Mouse (Mus musculus) heart, embryonic 16.5 days (tissue): ENCODE measurements at regions not wholly inside any gene's neighbourhood (a gene's known extent, or its start where the extent isn't known, plus 50 kb on each side); places are given as distances from the start of the nearest gene placed in this dataset.
A peak's percentile ranks its signal among the peaks of the same experiment; 100 is the strongest.
"Not testable (repeated sequence)": the region's sequence is repeated elsewhere in the genome, so short reads cannot be mapped to it uniquely, and the experiment has no call there.

Experiments used
- ATAC-seq: fragments of 200-750 bp; cut with Nextera tagmentation; replicated peaks from 2 replicates; pipeline ENCODE4 v1.8.0; 2017; ENCODE audit warnings: moderate number of reproducible peaks; ENCODE audit not compliant: insufficient read depth, low FRiP score; ENCODE audit errors: extremely low read depth
- H3K27ac ChIP-seq: fragments of 300-500 bp; sonication (generic); 2 replicates; pipeline ENCODE4 v1.5.1; 2014; ENCODE audit warnings: mild to moderate bottlenecking, low read length, control low read depth, moderate library complexity
- H3K27me3 ChIP-seq: fragments of 300-500 bp; sonication (generic); 2 replicates; pipeline ENCODE4 v1.6.1; 2014; ENCODE audit warnings: low read length, mixed read lengths; ENCODE audit not compliant: control insufficient read depth, insufficient read depth
- H3K36me3 ChIP-seq: fragments of 300-500 bp; sonication (generic); 2 replicates; pipeline ENCODE4 v1.6.1; 2014; ENCODE audit not compliant: control insufficient read depth, insufficient read depth
- H3K4me1 ChIP-seq: fragments of 300-500 bp; sonication (generic); 2 replicates; pipeline ENCODE4 v1.6.1; 2014; ENCODE audit warnings: low read length, mixed read lengths; ENCODE audit not compliant: control insufficient read depth, insufficient read depth
- H3K4me2 ChIP-seq: fragments of 300-500 bp; sonication (generic); 2 replicates; pipeline ENCODE4 v1.6.1; 2014; ENCODE audit warnings: low read depth, mild to moderate bottlenecking, control low read depth, low read length
- H3K4me3 ChIP-seq: fragments of 300-500 bp; sonication (generic); 2 replicates; pipeline ENCODE4 v1.5.1; 2014; ENCODE audit warnings: mild to moderate bottlenecking, control low read depth, low read length
- H3K9ac ChIP-seq: fragments of 300-500 bp; sonication (generic); 2 replicates; pipeline ENCODE4 v1.6.1; 2014; ENCODE audit warnings: low read length, control low read depth
- H3K9me3 ChIP-seq: fragments of 300-500 bp; sonication (generic); replicated peaks from 2 replicates; pipeline ENCODE4 v1.6.1; 2016; ENCODE audit warnings: low read length; ENCODE audit not compliant: control insufficient read depth
- WGBS: fragments of 180-500 bp; shearing (Covaris S2); extraction: QIAGEN DNeasy Blood & Tissue Kit; methylation state at CpG from one replicate; pipeline ENCODE4 v1.1.7; 2014; 5-methylcytosine and 5-hydroxymethylcytosine counted together

- no peaks in the 10 kb centered on the region for H3K36me3 ChIP-seq
- 84% methylated on average over 2 of the region's 2 CpGs for WGBS
- no peaks in the 10 kb centered on the region for H3K4me1 ChIP-seq
- no peak overlapping the region for H3K4me2 ChIP-seq
- H3K4me3 ChIP-seq = no peak overlapping the region
- H3K27me3 ChIP-seq = no peaks in the 10 kb centered on the region
- no peak overlapping the region for H3K27ac ChIP-seq
- no peaks in the 10 kb centered on the region for H3K9me3 ChIP-seq
- H3K9ac ChIP-seq = no peak overlapping the region
- no peak for ATAC-seq
Observed at GRCm38 (mm10) chr13:10938233-10938632, 577.6 kb upstream of the Chrm3 start.

DNA sequence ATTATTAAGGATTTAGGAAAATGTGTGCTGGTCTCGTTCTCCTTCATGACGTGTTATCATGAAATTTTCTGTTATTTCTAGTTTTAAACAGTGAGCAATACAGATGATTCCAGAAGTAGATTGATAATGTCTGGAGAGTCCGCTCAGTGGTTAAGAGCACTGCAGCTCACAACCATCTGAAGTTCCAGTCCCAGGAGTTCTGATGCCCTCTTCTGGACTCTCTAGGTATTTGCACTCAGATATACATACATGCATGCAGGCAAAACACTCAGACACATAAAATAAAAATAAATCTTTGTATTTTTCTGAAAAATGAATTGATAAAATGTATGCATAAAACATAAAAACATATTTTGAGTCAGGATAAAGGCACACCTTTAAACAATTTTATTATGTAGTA is 570.1 kb upstream of the Chrm3 start:
- 89% methylated on average over 3 of the region's 3 CpGs for WGBS
- H3K9me3 ChIP-seq = no peaks in the 10 kb centered on the region
- no peak overlapping the region for H3K4me2 ChIP-seq
- no peaks in the 10 kb centered on the region for H3K4me1 ChIP-seq
- ATAC-seq = no peak
- no peak overlapping the region for H3K9ac ChIP-seq
- no peaks in the 10 kb centered on the region for H3K27me3 ChIP-seq
- no peaks in the 10 kb centered on the region for H3K36me3 ChIP-seq
- no peak overlapping the region for H3K27ac ChIP-seq
- H3K4me3 ChIP-seq = no peak overlapping the region

DNA sequence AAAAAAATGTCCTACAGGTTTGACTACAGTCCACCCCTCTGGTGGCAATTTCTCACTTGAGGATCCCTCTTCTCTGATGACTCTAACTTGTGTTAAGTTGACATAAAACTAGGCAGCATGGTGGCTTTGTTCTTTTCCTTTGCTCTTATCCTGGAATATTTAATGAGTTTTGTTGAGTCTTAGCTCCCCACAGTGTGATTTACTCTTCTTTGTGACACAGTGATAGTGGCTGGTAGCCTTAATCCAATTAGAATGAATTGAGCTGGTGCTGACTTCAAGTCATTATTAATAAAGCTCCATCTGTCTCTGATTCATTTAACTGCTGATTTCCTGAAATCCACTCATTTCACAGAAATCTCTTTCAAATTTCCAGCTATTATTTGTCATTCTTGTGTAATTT is 553.7 kb upstream of the Chrm3 start:
- Histone ChIP-seq H3K4me1 (0 out of 2 replicates have a peak, but pooled peaks cover 2% of the 10 kb centered on the region), H3K9me3 (no peaks in the 10 kb centered on the region), H3K27me3 (no peaks in the 10 kb centered on the region), H3K9ac (no peak overlapping the region), H3K36me3 (no peaks in the 10 kb centered on the region), H3K4me2 (no peak overlapping the region), H3K27ac (no peak overlapping the region), H3K4me3 (no peak overlapping the region)
- ATAC-seq = no peak

GRCm38 (mm10) chr13:10909122-10909751 is 548.6 kb upstream of the Chrm3 start:
- WGBS = 19% methylated on average over 2 of the region's 2 CpGs
- no peaks in the 10 kb centered on the region for H3K36me3 ChIP-seq
- no peak overlapping the region for H3K4me2 ChIP-seq
- no peaks in the 10 kb centered on the region for H3K9me3 ChIP-seq
- H3K4me3 ChIP-seq = no peak overlapping the region
- H3K4me1 ChIP-seq = peaks cover 6% of the 10 kb centered on the region; the same call in 1 of the 2 replicates
- no peak overlapping the region for H3K9ac ChIP-seq
- no peaks in the 10 kb centered on the region for H3K27me3 ChIP-seq
- ATAC-seq = peak; percentile 37; the same call in 1 of the 2 replicates
- no peak overlapping the region for H3K27ac ChIP-seq

DNA sequence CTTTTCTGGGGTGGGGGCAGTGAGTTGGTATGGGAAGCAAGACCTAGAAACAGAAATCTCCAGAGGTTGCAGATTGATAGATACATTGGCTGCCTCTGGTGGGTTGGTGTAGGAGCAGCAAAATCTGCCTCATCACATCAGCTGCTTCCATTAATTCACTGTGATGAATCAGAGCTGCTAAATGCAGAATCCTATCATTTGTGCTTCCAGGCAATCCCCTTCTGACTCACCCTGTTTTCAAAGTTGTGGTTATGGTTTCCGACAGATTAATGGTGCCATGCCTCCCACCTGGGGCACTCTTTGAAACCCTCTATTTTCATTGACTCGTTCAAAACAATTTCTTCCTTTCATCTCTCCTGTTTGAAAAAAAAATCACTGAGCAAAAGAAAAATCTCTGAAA is 507.2 kb upstream of the Chrm3 start:
- 74% methylated on average over 2 of the region's 2 CpGs for WGBS
- no peaks in the 10 kb centered on the region for H3K4me1 ChIP-seq
- H3K27ac ChIP-seq = no peak overlapping the region
- no peak overlapping the region for H3K4me2 ChIP-seq
- H3K36me3 ChIP-seq = no peaks in the 10 kb centered on the region
- no peak for ATAC-seq
- no peak overlapping the region for H3K9ac ChIP-seq
- H3K9me3 ChIP-seq = peaks cover 3% of the 10 kb centered on the region; the same call in 1 of the 2 replicates
- H3K27me3 ChIP-seq = no peaks in the 10 kb centered on the region
- no peak overlapping the region for H3K4me3 ChIP-seq

GRCm38 (mm10) chr13:10855947-10856561 is 495.4 kb upstream of the Chrm3 start:
- not testable (repeated sequence) for H3K27me3 ChIP-seq, H3K27ac ChIP-seq, ATAC-seq, H3K4me2 ChIP-seq, H3K36me3 ChIP-seq, H3K9ac ChIP-seq, H3K4me3 ChIP-seq, H3K4me1 ChIP-seq, H3K9me3 ChIP-seq
- 85% methylated on average over 9 of the region's 9 CpGs for WGBS

GRCm38 (mm10) chr13:10845212-10845611 is 484.6 kb upstream of the Chrm3 start:
- Histone ChIP-seq H3K4me3 (no peak overlapping the region), H3K27ac (no peak overlapping the region), H3K27me3 (no peaks in the 10 kb centered on the region), H3K4me2 (no peak overlapping the region), H3K36me3 (no peaks in the 10 kb centered on the region), H3K9me3 (no peaks in the 10 kb centered on the region), H3K4me1 (no peaks in the 10 kb centered on the region), H3K9ac (no peak overlapping the region)
- 79% methylated on average over 5 of the region's 5 CpGs for WGBS
- no peak for ATAC-seq

- ATAC-seq = no peak
- WGBS = 71% methylated on average over 3 of the region's 3 CpGs
- H3K9me3 ChIP-seq = no peaks in the 10 kb centered on the region
- no peaks in the 10 kb centered on the region for H3K36me3 ChIP-seq
- H3K9ac ChIP-seq = no peak overlapping the region
- H3K4me3 ChIP-seq = no peak overlapping the region
- no peak overlapping the region for H3K27ac ChIP-seq
- H3K4me2 ChIP-seq = no peak overlapping the region
- no peaks in the 10 kb centered on the region for H3K27me3 ChIP-seq
- H3K4me1 ChIP-seq = no peaks in the 10 kb centered on the region
Observed at GRCm38 (mm10) chr13:10799351-10799913, 438.8 kb upstream of the Chrm3 start.
